Mouse (Mus musculus) lung, embryonic 16.5 days (tissue): Measurements from ENCODE around the gene Galns. TPM values are rescaled to one million over a fixed set of nuclear protein-coding genes. Genes with fewer than 3 reads are reported as not detected.

Experiments
- ATAC-seq: fragments of 200-750 bp; cut with Nextera tagmentation; 2 replicates; pipeline ENCODE4 v1.8.0; 2017; ENCODE audit warnings: low read depth, mild to moderate bottlenecking, moderate library complexity
- H3K27ac ChIP-seq: fragments of 300-500 bp; sonication (generic); 2 replicates; pipeline ENCODE4 v1.5.1; 2014; ENCODE audit warnings: mild to moderate bottlenecking, control low read depth, low read length
- H3K27me3 ChIP-seq: fragments of 300-500 bp; sonication (generic); 2 replicates; pipeline ENCODE4 v1.6.1; 2014; ENCODE audit warnings: low read depth, low read length, mixed read lengths; ENCODE audit not compliant: control insufficient read depth, insufficient read depth
- H3K36me3 ChIP-seq: fragments of 300-500 bp; sonication (generic); 2 replicates; pipeline ENCODE4 v1.6.1; 2014; ENCODE audit warnings: low read length; ENCODE audit not compliant: control insufficient read depth, insufficient read depth
- H3K4me1 ChIP-seq: fragments of 300-500 bp; sonication (generic); replicated peaks from 2 replicates; pipeline ENCODE4 v1.6.1; 2014; ENCODE audit warnings: low read length, mixed read lengths; ENCODE audit not compliant: control insufficient read depth, insufficient read depth
- H3K4me2 ChIP-seq: fragments of 300-500 bp; sonication (generic); 2 replicates; pipeline ENCODE4 v1.6.1; 2014; ENCODE audit warnings: low read depth, low read length, control low read depth
- H3K4me3 ChIP-seq: fragments of 300-500 bp; sonication (generic); 2 replicates; pipeline ENCODE4 v1.5.1; 2014; ENCODE audit warnings: mild to moderate bottlenecking, low read length, control low read depth
- H3K9ac ChIP-seq: fragments of 300-500 bp; sonication (generic); 2 replicates; pipeline ENCODE4 v1.6.1; 2014; ENCODE audit warnings: low read length, control low read depth
- H3K9me3 ChIP-seq: fragments of 300-500 bp; sonication (generic); 2 replicates; pipeline ENCODE4 v1.6.1; 2016; ENCODE audit warnings: low read length; ENCODE audit not compliant: control insufficient read depth
- WGBS: fragments of 180-500 bp; shearing (Covaris S2); extraction: QIAGEN DNeasy Blood & Tissue Kit; methylation state at CpG from one replicate; pipeline ENCODE4 v1.1.7; 2014; 5-methylcytosine and 5-hydroxymethylcytosine counted together
- polyA plus RNA-seq: library from polyadenylated mRNA; unstranded; fragments of >200 nt; fragmentation: Nextera tagmentation; extraction: Ambion mirVana; gene quantifications from 2 replicates; pipeline ENCODE4 v1.2.1, GENCODE M21; 2015

Galns gene
- polyA plus RNA-seq, 1 experiment from 2014 or later = 15.0 TPM

- Histone ChIP-seq H3K4me1 (peaks cover 19% of the 10 kb centered on the region), H3K27me3 (no peaks in the 10 kb centered on the region), H3K27ac (peak overlapping the region; percentile 97), H3K4me2 (peak overlapping the region; percentile 73), H3K9ac (peak overlapping the region; percentile 87), H3K36me3 (peaks cover 16% of the 10 kb centered on the region), H3K9me3 (no peaks in the 10 kb centered on the region), H3K4me3 (peak overlapping the region; percentile 82)
- WGBS = 0% methylated on average over 34 of the region's 34 CpGs
- ATAC-seq = peak; percentile 51
Measured at GRCm38 (mm10) chr8:122568109-122568504, 43.2 kb downstream of the Galns start.

GRCm38 (mm10) chr8:122567361-122568108, 43.7 kb downstream of the Galns start, which contains the start of gene Cdt1:
Gene Cdt1, plus strand, starts transcription at chr8:122568015.
- Histone ChIP-seq H3K4me2 (peak within 1 kb of the TSS; percentile 73), H3K9me3 (no peaks in the 10 kb centered on the region), H3K27me3 (no peaks in the 10 kb centered on the region), H3K4me1 (peaks cover 19% of the 10 kb centered on the region), H3K9ac (peak within 1 kb of the TSS; percentile 87), H3K4me3 (peak within 1 kb of the TSS; percentile 82), H3K36me3 (peaks cover 15% of the 10 kb centered on the region), H3K27ac (peak within 1 kb of the TSS; percentile 97)
- peak; percentile 98 for ATAC-seq
- under 1% methylated on average over 58 of the region's 62 CpGs for WGBS

GRCm38 (mm10) chr8:122566766-122567165, 44.5 kb downstream of the Galns start:
- H3K4me1 ChIP-seq = peaks cover 19% of the 10 kb centered on the region
- H3K27me3 ChIP-seq = no peaks in the 10 kb centered on the region
- peak overlapping the region; percentile 73 for H3K4me2 ChIP-seq
- peak overlapping the region; percentile 80 for H3K9ac ChIP-seq
- no peaks in the 10 kb centered on the region for H3K9me3 ChIP-seq
- peak overlapping the region; percentile 82 for H3K4me3 ChIP-seq
- peak overlapping the region; percentile 97 for H3K27ac ChIP-seq
- no peak for ATAC-seq
- peaks cover 7% of the 10 kb centered on the region for H3K36me3 ChIP-seq
- 11% methylated on average over 6 of the region's 6 CpGs for WGBS

DNA sequence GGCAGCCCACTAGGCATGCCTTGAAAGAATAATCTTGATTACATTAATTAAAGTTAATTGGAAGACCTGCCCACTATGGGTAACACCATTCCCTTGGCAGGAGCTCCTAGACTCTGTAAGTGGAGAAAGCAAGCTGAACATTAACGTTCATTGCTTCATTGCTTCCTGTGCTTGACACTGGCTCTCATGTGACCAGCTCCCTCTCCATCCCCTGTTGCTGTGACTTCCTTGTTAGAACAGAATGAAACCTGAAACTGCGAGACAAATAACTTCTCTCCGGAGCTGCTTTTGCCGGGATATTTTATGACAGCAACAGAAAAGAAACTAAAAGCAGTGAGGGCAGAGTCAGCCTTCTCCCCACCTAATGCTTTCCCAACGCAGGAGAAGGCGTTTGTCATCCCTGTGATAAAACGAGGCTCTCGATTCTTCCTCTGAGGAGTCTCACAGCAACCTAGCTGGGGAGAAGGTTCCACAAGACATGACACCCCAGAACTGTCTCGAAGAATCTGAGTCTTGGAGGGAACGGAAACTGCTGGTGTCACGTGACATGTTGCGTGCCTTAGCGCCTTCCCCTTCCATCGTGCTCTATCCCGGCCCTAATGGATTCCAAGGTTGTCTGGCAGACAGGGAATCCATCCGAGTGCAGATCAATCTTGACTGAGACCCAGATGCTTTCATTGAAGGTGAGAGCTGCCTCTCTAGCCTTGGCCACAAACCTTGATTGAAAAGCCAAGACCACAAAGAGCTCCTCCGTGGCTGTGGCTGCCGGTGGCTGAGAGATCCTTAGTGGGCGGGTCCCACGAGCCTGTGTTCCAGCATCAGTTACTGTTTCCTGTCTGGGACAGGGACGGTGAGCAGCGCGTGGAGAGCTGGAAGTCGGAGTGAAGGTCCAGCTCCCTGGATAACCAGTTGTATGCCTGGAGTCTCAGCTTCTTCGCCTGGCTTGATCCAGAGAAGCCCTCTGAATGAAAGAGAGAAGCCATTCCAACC, 46.6 kb downstream of the Galns start:
- no peaks in the 10 kb centered on the region for H3K36me3 ChIP-seq
- H3K27ac ChIP-seq = no peak overlapping the region
- no peaks in the 10 kb centered on the region for H3K9me3 ChIP-seq
- no peak overlapping the region for H3K4me2 ChIP-seq
- 74% methylated on average over 25 of the region's 25 CpGs for WGBS
- H3K4me1 ChIP-seq = peaks cover 19% of the 10 kb centered on the region
- no peak overlapping the region for H3K4me3 ChIP-seq
- no peak for ATAC-seq
- H3K9ac ChIP-seq = no peak overlapping the region
- no peaks in the 10 kb centered on the region for H3K27me3 ChIP-seq

DNA sequence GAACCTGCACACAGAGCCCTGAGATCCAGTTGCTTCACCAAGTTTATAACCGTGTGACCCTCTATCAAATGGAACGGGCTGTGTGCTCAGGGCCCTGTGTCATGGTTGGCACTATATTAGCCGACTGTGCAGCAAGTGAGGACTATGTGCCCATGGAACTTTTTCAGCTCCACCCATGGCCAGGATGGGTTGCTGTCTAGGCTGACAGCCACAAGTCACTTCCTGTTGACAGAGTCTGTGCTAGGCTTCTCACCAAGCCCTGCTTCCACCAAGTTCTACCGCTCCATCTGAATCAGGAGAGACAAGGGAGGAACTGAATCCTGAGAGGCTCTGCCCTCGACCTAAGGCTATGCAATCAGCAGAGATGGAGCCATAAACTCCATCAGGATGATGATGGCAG, 50.1 kb downstream of the Galns start:
- no peak for ATAC-seq
- H3K27ac ChIP-seq = no peak overlapping the region
- WGBS = 78% methylated on average over 5 of the region's 5 CpGs

GRCm38 (mm10) chr8:122558671-122559349, 52.5 kb downstream of the Galns start:
- peak; percentile 63 for ATAC-seq
- no peaks in the 10 kb centered on the region for H3K27me3 ChIP-seq
- H3K9me3 ChIP-seq = no peaks in the 10 kb centered on the region
- peaks cover 27% of the 10 kb centered on the region for H3K4me1 ChIP-seq
- H3K9ac ChIP-seq = no peak overlapping the region
- H3K4me3 ChIP-seq = no peak overlapping the region
- H3K36me3 ChIP-seq = no peaks in the 10 kb centered on the region
- 13% methylated on average over 12 of the region's 12 CpGs for WGBS
- peak overlapping the region; percentile 71 for H3K27ac ChIP-seq
- H3K4me2 ChIP-seq = no peak overlapping the region

More for the DNA sequence above, 50.1 kb downstream of the Galns start:
- Histone ChIP-seq H3K4me1 (peaks cover 22% of the 10 kb centered on the region), H3K36me3 (no peaks in the 10 kb centered on the region), H3K4me2 (no peak overlapping the region), H3K9ac (no peak overlapping the region), H3K9me3 (no peaks in the 10 kb centered on the region), H3K4me3 (no peak overlapping the region), H3K27me3 (no peaks in the 10 kb centered on the region)

- Histone ChIP-seq H3K27ac (peak overlapping the region; percentile 91), H3K9me3 (no peaks in the 10 kb centered on the region), H3K36me3 (no peaks in the 10 kb centered on the region), H3K4me1 (peaks cover 27% of the 10 kb centered on the region), H3K4me2 (peak overlapping the region; percentile 39), H3K9ac (peak overlapping the region; percentile 65), H3K27me3 (no peaks in the 10 kb centered on the region), H3K4me3 (no peak overlapping the region)
- 37% methylated on average over 10 of the region's 10 CpGs for WGBS
- ATAC-seq = no peak
Measured at GRCm38 (mm10) chr8:122557248-122558038, 53.8 kb downstream of the Galns start.
